Mouse (Mus musculus) megakaryocyte, adult 5-6 weeks (primary cell): ENCODE measurements at regions not wholly inside any gene's neighbourhood (a gene's known extent, or its start where the extent isn't known, plus 50 kb on each side); places are given as distances from the start of the nearest gene placed in this dataset.
A peak's percentile ranks its signal among the peaks of the same experiment; 100 is the strongest.

ENCODE experiments used
- ATAC-seq: 2 replicates; pipeline ENCODE4 v1.8.0; 2016; ENCODE audit warnings: mild to moderate bottlenecking, inconsistent platforms; ENCODE audit not compliant: poor library complexity, severe bottlenecking

DNA sequence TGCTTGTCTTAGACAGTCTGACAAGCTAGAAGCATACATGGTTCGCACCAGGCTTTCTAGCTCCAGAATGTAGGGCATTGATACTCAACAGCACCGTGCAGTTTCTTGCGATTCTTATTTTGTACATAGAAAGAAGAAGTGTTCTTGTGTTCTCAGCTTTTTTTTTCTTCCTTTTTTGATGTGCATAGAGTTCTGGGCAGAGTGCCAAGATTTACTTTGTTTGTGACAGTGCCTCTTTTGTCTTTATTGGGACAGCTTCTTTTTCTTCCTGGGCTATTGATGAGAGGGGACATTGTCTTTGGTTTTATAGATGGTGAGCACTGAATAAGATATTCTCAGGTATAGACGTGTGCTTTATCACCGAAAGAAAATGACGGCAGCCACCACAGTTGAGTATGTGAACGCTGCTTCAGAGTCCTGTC lies 945.0 kb downstream of the Stpg2 start:
- ATAC-seq: no peak

DNA sequence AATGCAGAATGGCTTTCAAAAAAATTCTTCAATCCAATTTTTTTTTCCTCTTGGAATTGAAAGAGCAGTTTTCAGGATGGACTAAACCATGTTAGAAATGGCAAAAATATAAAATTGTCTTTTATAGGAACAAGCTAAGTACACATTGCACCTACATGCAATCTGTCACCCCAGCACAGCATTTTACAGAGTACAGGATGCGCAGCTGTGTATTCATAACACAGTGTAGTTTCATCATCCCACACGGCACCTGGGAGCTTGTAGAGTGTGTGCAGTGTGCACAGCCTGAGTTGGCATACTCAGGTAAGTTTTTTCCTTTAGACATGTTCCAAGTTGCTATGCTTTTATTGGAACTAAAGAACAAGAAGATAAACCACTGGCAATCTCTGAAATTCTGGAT lies 974.0 kb downstream of the Stpg2 start:
- no peak for ATAC-seq

DNA sequence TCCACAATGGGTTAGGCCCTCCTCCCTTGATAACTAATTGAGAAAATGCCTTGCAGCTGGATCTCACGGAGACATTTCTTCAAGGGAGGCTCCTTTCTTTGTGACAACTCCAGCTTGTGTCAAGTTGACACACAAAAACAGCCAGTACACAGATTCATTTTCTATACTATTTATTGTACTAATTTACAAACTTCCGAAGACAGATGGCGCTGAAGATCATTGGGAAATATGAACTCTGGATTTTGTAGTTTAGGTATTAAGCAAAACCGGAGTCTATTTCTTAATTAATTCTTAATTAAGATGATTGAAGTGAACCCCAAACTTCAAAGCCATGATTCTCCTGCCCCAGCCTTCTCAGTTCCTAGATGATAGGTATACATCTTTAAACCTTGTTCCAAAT lies 977.2 kb downstream of the Stpg2 start:
- no peak for ATAC-seq

DNA sequence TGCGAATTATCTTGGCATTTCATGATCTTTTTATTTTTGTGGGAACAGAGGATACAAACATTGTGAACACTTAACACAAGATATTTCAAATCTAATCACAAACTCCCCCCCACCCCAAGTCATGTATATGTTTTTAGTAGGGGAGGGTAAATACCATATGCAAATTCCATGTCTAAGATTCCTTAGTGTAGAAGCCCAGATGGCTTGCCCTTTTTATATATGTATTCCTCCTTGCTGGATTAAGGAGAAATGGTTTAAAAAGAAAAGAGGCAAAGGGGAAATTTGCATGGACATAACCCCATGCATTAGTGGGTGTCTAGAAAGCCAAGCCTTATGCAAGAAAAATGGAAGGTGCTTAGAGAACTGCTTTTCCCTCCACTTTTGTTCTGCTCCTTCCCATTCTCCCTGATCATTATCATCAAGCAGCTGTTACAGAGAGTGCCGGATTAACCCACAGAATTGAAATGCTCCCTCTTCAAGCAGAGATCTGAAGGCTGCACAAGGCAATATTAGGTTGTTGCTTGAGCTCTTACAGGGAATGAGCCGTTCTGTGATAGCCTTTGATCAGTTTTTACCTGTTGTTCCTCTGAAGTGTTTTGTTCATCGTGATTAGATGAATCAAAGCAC lies 979.5 kb downstream of the Stpg2 start:
- no peak for ATAC-seq

GRCm38 (mm10) chr3:140205914-140206313 lies 1000.4 kb downstream of the Stpg2 start:
- no peak for ATAC-seq

GRCm38 (mm10) chr3:140221478-140221877 lies 990.7 kb downstream of the Pdha2 start:
- no peak for ATAC-seq

GRCm38 (mm10) chr3:140230712-140231111 lies 981.4 kb downstream of the Pdha2 start:
- ATAC-seq: no peak

- no peak for ATAC-seq
Observed at GRCm38 (mm10) chr3:140233144-140233543, 979.0 kb downstream of the Pdha2 start.

GRCm38 (mm10) chr3:140233809-140234208 lies 978.3 kb downstream of the Pdha2 start:
- peak; percentile 59 for ATAC-seq

GRCm38 (mm10) chr3:140239276-140239675 lies 972.9 kb downstream of the Pdha2 start:
- no peak for ATAC-seq
